Mouse (Mus musculus) liver, adult 2 months (tissue): ENCODE data around the gene Armc7.

Experiments used
- CTCF ChIP-seq: fragments of 200-500 bp; IDR thresholded peaks from 2 replicates; pipeline ENCODE4 v1.5.1; 2011; ENCODE audit warnings: low read depth, low read length, control low read depth
- POLR2A ChIP-seq: fragments of 200-500 bp; IDR thresholded peaks from 2 replicates; pipeline ENCODE4 v1.6.1; 2011; ENCODE audit warnings: low read length, control low read depth; ENCODE audit not compliant: insufficient read depth; ENCODE audit errors: extremely low read depth

- TF ChIP-seq CTCF, result no peak
- TF ChIP-seq POLR2A, result no peak
Observed at GRCm38 (mm10) chr11:115520218-115520617, 44.8 kb downstream of the Armc7 start.
